Mouse (Mus musculus) regulatory T cell (primary cell): ENCODE results near the gene Rab23.
"Not testable (repeated sequence)": the region's sequence is repeated elsewhere in the genome, so short reads cannot be mapped to it uniquely, and the experiment has no call there.

Experiments used
- in situ Hi-C: fragments of 300-600 bp; cut with MboI, MseI; formaldehyde crosslinking; loops from one replicate; pipeline ENCODE4 v1.15.1; 2025; ENCODE audit warnings: high pct_unique_total_duplicates

Rab23 gene

DNA sequence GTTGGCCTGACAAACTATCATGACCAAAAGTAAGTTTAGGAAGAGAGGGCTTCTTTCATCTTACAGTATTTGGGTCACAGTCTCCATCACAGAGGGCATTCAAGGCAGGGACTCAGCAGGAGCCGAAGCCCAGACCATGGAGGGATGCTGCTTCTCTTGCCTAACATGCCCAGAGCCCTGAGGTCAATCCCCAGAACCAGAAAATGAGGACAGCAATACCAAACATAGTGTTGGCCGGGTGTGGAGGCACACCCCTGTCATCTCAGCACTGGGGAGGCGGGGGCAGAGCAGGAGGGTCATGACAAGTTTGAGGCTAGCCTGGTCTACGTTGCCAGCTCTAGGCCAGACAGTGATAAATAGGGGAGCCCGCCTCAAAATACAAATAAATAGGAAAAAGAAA, 5.4 kb downstream of the Rab23 start:
- in situ Hi-C loops, result no loop called here

DNA sequence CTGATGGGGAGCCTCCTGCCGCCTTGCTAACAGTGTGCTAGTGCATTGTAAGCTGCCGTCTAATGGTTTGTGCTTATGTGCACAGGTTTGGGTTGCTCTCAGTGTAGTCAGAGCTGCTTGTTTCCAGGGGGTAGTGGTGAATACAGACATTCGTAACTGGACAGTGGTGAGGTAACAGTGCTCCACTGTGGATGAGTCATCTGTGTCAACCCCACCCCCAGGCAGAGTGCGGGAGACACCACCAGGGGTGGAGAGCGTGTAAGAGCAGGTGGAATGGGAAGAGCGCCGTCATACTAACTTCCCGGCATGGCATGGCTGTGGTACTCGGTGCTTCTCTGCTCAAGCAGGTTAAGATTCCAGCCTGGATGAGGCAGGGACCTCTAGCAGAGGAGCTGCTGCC, 13.4 kb downstream of the Rab23 start:
- in situ Hi-C loops, result no loop called here

DNA sequence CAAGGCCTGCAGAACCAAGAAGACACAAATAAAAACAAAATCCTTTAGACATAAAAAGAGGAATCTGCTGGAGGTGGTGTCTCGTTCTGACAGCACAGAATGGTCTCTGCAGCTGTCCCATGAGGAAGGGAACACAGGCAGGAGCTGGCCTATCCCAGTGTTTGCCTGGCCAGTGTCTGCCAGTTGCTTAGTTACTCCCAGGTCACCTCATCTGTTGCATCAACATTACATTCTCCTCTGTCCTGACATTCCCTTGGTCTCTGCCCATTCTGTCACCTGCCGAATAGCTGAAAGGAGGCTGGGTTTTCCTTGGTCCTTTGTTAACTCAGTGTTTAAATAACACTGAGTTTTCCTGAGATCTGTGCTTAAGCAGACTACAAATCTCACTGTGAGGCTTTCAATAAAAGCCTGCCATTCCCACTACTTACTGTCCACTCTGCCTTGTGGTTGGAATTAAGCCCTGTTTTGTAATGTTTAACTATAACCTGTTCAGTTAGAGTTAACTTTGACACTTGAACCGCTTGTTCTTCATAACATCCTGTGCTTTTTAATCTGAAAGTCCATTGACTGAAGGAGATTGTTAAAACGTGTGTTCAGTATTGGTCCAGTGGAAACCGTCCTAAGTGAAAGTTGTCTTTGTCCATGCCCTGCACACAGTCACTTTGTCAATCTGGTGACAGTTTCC, 14.5 kb downstream of the Rab23 start:
- in situ Hi-C loops, result no loop called here

GRCm38 (mm10) chr1:33738281-33738680, 18.6 kb downstream of the Rab23 start:
- in situ Hi-C loops, result loop anchor here (5.0 kb wide), 1 partner anchor 51 kb away; no protein-coding TSS in a partner anchor

DNA sequence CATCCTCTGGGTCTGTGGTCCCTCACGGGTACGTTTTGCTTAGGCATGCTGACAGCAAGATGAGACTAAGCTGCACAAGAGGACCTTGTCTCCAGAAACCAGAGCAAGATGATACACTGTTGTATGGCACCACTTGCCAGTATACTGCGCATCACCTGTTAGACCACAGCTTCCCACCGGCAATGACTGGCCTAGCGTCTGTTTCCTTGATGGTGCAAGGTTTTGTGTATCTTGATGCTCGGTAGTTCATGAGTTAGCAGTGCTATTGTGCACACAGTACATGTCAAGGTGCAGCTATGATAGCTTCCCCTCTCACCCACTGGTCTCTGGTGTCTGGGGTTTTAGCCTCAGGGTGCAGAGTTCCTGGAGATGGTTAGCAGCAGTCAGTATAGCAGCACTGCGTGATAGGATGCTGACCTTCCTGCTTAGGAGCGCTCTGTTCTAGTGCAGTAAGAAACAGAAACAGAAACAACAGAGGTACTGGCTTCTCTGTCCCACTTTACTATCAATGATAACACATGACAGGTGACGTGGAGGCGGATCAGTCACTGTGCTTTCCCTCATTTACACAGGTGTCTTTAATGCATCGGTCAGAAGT, 19.1 kb downstream of the Rab23 start:
- in situ Hi-C loops, result loop anchor here (5.0 kb wide), 1 partner anchor 51 kb away; no protein-coding TSS in a partner anchor

DNA sequence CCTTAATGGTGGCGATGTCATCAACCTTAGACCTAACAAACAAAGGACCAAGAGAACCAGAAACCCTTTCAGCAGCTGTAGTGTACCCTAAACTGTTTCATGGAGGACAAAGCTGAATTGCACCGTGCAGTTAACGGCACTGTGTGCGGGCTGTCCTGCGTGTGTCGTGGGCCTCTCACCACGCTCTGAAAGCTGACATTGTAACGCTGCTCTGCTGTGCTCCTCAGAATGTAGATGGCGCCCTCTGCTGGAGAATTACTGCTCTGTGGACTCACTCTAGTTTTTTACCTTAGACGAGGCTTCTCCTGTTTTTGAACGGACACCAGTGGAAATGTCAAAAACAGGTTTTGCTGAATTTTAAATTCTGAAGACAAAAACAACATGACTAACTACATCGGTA, 19.6 kb downstream of the Rab23 start:
- in situ Hi-C loops, result loop anchor here (5.0 kb wide), 1 partner anchor 52 kb away; no protein-coding TSS in a partner anchor

- in situ Hi-C loops, result no loop called here
Measured at GRCm38 (mm10) chr1:33742903-33743302, 23.2 kb downstream of the Rab23 start.

DNA sequence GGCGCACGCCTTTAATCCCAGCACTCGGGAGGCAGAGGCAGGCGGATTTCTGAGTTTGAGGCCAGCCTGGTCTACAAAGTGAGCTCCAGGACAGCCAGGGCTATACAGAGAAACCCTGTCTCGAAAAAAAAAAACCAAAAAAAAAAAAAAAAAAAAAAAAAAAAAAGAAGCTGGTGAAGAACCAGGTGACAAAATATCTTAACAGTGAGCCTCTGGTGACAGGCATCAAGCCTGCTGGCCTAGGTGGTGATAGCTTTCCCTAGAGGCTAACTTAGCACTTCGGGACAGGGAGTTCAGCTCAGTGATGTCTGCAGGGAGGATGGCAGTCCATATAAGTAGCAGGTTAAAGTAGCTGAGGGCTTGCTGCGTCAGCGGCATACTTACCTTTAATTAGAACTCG, 25.1 kb downstream of the Rab23 start:
- in situ Hi-C loops, result not testable (repeated sequence)

DNA sequence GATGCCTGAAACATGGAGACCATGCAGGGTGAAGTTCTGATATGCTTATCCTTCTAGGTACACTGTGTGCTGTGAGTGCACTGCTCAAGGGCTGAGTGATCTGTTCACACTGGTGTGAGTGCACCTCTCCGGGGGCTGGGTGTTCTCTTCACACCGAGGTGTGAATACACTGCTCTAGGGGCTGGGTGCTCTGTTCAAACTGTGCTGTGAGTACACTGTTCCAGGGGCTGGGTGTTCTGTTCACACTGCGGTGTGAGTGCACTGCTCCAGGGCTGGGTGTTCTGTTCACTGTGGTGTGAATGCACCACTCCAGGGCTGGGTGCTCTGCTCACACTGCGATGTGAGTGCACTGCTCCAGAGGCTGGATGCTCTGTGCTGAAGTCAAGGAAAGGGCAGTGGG, 26.2 kb downstream of the Rab23 start:
- in situ Hi-C loops, result no loop called here

DNA sequence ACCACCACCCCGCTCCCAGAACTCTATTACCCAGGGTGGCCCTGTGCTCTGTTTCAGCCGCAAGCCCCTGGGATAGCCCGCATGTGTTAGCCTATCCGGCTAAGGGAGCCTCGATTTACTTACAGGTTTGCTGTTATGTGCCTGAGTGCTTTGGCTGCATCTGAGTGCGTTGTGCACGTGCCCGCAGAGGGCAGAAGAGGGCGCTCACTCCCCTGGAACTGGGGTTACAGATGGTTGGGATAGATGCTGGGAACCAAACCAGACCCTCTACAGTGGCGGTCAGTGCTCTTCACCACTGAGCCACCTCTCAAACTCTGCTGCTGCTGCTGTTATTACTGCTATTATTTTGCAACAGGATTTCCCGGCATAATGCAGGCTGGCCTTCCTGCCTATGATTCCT, 29.4 kb downstream of the Rab23 start:
- in situ Hi-C loops, result no loop called here

GRCm38 (mm10) chr1:33749709-33750108, 30.0 kb downstream of the Rab23 start:
- in situ Hi-C loops, result not testable (repeated sequence)

GRCm38 (mm10) chr1:33751283-33751682, 31.6 kb downstream of the Rab23 start:
- in situ Hi-C loops, result no loop called here

DNA sequence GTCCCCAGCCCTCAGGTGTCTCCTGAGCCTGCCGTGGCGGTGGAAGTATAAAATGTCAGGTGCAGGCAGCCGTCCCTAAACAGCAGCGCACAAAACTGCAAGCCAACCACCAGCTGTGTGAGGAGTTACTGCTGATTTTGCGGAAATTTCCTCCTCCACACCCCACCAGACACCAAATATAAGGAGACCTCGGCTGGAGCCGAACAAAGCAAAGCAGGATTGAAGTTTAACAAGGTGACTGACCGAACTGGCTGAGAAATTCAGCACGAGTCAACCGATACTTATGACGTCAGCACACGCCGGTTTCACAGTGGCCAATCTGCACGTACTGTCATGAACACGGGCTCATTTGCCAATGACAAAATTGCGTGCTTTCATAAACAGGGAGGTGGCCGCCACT, 34.4 kb downstream of the Rab23 start:
- in situ Hi-C loops, result no loop called here

DNA sequence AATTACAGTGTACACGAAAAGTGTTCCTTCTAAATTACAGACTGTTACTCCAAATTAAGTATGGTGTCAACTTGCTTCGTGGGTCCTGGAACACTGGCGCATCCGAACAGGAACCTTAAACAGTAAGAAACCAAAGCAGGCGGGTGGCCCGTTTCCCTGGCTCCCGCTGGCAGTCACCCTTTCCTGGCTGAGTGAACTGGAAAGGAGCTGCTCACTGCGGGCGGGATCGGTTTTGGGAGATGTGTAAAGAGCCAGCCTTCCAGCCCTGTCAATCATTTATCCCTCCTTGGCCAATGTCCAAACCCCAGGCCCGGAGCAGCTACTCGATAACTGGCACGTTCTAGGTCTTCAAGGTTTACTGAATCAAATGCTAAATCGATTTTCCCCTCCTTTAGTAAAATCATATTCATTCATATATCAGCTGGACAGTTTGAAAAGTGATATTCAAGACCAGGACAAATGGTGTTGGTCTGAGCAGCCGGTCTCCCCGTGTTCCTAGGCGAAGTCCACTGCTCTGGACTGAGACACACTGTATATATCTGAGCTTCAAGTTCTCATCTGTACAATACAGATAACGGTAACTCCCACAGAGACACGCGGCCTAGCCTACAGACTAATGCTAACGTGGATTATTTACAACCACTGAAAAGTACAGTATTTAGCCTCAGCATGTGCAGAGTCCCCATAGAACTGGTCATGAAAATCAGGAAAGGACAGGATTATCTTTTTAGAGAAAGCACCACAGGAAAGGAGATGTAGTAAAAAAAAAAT, 35.5 kb downstream of the Rab23 start:
- in situ Hi-C loops, result no loop called here

DNA sequence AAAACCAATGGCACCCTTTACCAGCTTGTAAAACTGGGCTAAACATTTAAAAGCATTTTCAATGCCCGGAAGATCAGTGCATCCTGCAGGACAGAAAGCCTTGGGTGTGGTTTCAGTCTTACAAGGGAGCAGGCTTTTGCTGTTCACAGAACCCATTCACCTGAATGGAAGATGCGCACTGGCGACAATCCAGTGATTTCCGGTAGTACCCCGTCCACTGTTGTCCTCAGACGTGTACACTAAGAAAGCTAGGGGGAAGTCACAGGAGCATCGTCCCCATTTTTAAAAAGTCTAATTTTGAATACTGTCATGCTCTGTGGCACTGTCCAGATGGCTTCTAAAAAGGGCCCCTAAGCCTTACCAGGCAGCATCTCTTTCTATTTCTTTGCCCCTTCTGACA, 36.1 kb downstream of the Rab23 start:
- in situ Hi-C loops, result no loop called here

DNA sequence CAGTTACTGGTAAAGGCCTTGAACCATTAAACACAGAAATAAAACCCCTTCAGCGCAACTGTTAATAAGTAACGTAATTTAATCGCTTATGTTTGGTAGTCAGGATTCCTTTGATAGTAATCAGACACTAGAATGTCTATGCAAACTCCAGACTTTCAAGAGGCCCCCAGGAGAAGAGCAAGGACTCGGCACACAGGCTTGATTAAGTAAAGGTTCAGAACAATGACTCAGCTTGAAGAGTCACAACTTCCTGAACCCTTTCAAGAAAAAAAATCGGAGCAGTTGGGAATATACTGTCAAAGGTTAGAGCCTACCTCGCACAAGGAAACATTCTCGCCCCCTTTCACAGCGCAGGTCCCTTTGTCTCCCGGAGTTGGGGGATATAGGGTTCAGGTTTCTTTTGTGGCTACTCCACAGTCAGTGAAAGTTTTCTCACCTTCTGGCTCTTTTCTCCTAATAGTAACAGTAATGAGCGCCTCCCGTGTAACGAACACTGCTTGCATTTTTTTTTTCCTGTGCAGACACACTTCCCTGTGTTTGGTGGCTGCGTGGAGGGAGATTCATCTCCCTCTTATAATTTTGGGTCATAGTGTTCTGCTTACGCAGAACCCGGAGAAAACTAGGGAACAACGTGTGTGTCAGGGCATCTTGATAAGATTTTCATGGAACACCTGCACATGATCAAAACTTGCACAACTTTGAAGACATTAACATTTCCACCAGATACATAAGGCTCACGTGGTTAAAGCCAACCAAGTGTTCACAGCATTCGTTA, 36.8 kb downstream of the Rab23 start:
- in situ Hi-C loops, result no loop called here

- in situ Hi-C loops, result no loop called here
Measured at GRCm38 (mm10) chr1:33757033-33757413, 37.3 kb downstream of the Rab23 start.

GRCm38 (mm10) chr1:33757491-33758041, 37.9 kb downstream of the Rab23 start, which contains the start of gene Bag2:
Gene Bag2 (minus strand): TSS chr1:33757795.
- in situ Hi-C loops, result no loop called here

- in situ Hi-C loops, result no loop called here
Measured at GRCm38 (mm10) chr1:33758488-33758887, 38.8 kb downstream of the Rab23 start.

- in situ Hi-C loops, result no loop called here
Measured at GRCm38 (mm10) chr1:33763826-33764225, 44.1 kb downstream of the Rab23 start.

DNA sequence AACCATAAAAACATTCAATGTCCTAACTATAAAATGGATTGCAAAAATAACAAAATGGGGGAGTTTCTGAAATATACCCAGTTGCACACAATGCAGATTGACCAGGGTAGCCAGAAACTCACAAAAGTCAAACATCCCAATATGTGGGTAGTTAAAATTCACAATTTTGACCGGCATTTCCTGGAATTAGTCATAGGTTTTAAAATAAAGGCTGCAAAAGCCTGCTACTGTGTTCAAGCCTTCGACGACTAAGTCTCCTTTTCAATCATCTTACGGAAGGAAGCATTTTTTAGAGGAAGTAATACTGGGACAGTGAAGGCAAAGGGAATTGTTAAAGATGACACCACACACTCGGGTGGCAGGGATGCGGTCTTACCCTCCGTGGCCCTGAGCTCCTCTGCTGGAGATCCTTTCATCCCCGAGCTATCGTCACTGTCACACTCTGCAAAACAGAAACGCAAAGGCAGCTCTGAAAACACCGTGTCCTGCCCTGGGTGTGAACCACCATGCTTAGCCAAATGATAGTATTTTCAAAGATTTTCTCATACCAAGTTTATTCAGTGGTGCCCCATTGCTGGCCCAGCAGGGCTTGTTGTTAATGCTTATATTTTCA, 45.9 kb downstream of the Rab23 start:
- in situ Hi-C loops, result no loop called here
